Mouse (Mus musculus) midbrain, postnatal 0 days (tissue): ENCODE results near the gene Cdkn2b. TPM values are rescaled to one million over a fixed set of nuclear protein-coding genes. Genes with fewer than 3 reads are reported as not detected.

Experiments used
- ATAC-seq: fragments of 200-750 bp; cut with Nextera tagmentation; 2 replicates; pipeline ENCODE4 v1.8.0; 2017; ENCODE audit warnings: moderate number of reproducible peaks, mild to moderate bottlenecking, moderate TSS enrichment, moderate library complexity; ENCODE audit not compliant: low FRiP score
- DNase-seq: peaks from one replicate; pipeline ENCODE4 v3.0.0-alpha.2; 2015; ENCODE audit warnings: low spot score
- H3K27ac ChIP-seq: fragments of 300-500 bp; sonication (generic); 2 replicates; pipeline ENCODE4 v1.5.1; 2014; ENCODE audit warnings: low read depth, mild to moderate bottlenecking, low read length, mixed read lengths
- H3K27me3 ChIP-seq: fragments of 300-500 bp; sonication (generic); 2 replicates; pipeline ENCODE4 v1.6.1; 2014; ENCODE audit warnings: low read length, control low read depth, mixed read lengths; ENCODE audit not compliant: insufficient read depth
- H3K36me3 ChIP-seq: fragments of 300-500 bp; sonication (generic); 2 replicates; pipeline ENCODE4 v1.6.1; 2014; ENCODE audit warnings: low read length, control low read depth, mixed read lengths; ENCODE audit not compliant: insufficient read depth
- H3K4me1 ChIP-seq: fragments of 300-500 bp; sonication (generic); 2 replicates; pipeline ENCODE4 v1.6.1; 2014; ENCODE audit warnings: mild to moderate bottlenecking, control low read depth, antibody characterized with exemption, low read length, mixed read lengths; ENCODE audit not compliant: insufficient read depth
- H3K4me2 ChIP-seq: fragments of 300-500 bp; sonication (generic); 2 replicates; pipeline ENCODE4 v1.6.1; 2014; ENCODE audit warnings: low read depth, mild to moderate bottlenecking, low read length, mixed read lengths; ENCODE audit not compliant: poor library complexity, severe bottlenecking
- H3K4me3 ChIP-seq: fragments of 300-500 bp; sonication (generic); 2 replicates; pipeline ENCODE4 v1.5.1; 2014; ENCODE audit warnings: low read depth, mild to moderate bottlenecking, low read length, moderate library complexity
- H3K9ac ChIP-seq: fragments of 300-500 bp; sonication (generic); replicated peaks from 2 replicates; pipeline ENCODE4 v1.6.1; 2014; ENCODE audit warnings: mild to moderate bottlenecking, low read length, moderate library complexity, mixed read lengths; ENCODE audit not compliant: poor library complexity, severe bottlenecking
- H3K9me3 ChIP-seq: fragments of 300-500 bp; sonication (generic); 2 replicates; pipeline ENCODE4 v1.6.1; 2016; ENCODE audit warnings: low read length, control low read depth
- CTCF ChIP-seq: IDR thresholded peaks from 2 replicates; pipeline ENCODE4 v1.5.1; 2016; ENCODE audit warnings: antibody characterized with exemption, mild to moderate bottlenecking
- WGBS: fragments of 180-500 bp; shearing (Covaris S2); extraction: QIAGEN DNeasy Blood & Tissue Kit; methylation state at CpG from one replicate; pipeline ENCODE4 v1.1.7; 2014; 5-methylcytosine and 5-hydroxymethylcytosine counted together
- polyA plus RNA-seq: library from polyadenylated mRNA; unstranded; fragments of >200 nt; fragmentation: Nextera tagmentation; extraction: Ambion mirVana; gene quantifications from 2 replicates; pipeline ENCODE4 v1.2.1, GENCODE M21; 2015
- total RNA-seq: library from RNA; depleted of rRNA; stranded (reverse); fragments of >200 nt; gene quantifications from 2 replicates; pipeline ENCODE4 v1.2.3, GENCODE M21; 2014; rRNA removed

The Cdkn2b gene
- 1.2 and 4.2 TPM in 2 replicates for total RNA-seq
- polyA plus RNA-seq, result 2.1 and 2.8 TPM in 2 replicates

GRCm38 (mm10) chr4:89310491-89311254, at the start of gene Cdkn2b:
Cdkn2b (minus strand) TSS chr4:89311039.
- Histone ChIP-seq H3K4me2 (peak within 1 kb of the TSS; percentile 49), H3K27ac (no peak within 1 kb of the TSS), H3K27me3 (peaks cover 77% of the 10 kb centered on the region), H3K9me3 (no peaks in the 10 kb centered on the region), H3K4me1 (no peaks in the 10 kb centered on the region), H3K9ac (no peak within 1 kb of the TSS), H3K4me3 (peak within 1 kb of the TSS; percentile 33), H3K36me3 (no peaks in the 10 kb centered on the region)
- WGBS, result under 1% methylated on average over 61 of the region's 61 CpGs
- peak; percentile 67 for TF ChIP-seq CTCF
- ATAC-seq, result peak; percentile 84
- peak; percentile 50 for DNase-seq

- no peaks in the 10 kb centered on the region for H3K9me3 ChIP-seq
- WGBS, result 67% methylated on average over 3 of the region's 3 CpGs
- no peak overlapping the region for H3K27ac ChIP-seq
- no peak overlapping the region for H3K4me3 ChIP-seq
- DNase-seq, result peak; percentile 49
- ATAC-seq, result no peak
- H3K27me3 ChIP-seq, result no peaks in the 10 kb centered on the region
- H3K36me3 ChIP-seq, result no peaks in the 10 kb centered on the region
- no peak overlapping the region for H3K9ac ChIP-seq
- no peak overlapping the region for H3K4me2 ChIP-seq
- no peaks in the 10 kb centered on the region for H3K4me1 ChIP-seq
- no peak for TF ChIP-seq CTCF
These were observed 49.5 kb upstream of the Cdkn2b start for GRCm38 (mm10) chr4:89360349-89360748.

GRCm38 (mm10) chr4:89359506-89359905, 48.7 kb upstream of the Cdkn2b start:
- H3K4me2 ChIP-seq, result no peak overlapping the region
- DNase-seq (no peak), ATAC-seq (no peak)
- H3K9ac ChIP-seq, result no peak overlapping the region
- H3K27me3 ChIP-seq, result no peaks in the 10 kb centered on the region
- H3K27ac ChIP-seq, result no peak overlapping the region
- no peaks in the 10 kb centered on the region for H3K9me3 ChIP-seq
- H3K4me3 ChIP-seq, result no peak overlapping the region
- 92% methylated on average over 6 of the region's 6 CpGs for WGBS
- no peaks in the 10 kb centered on the region for H3K36me3 ChIP-seq
- no peak for TF ChIP-seq CTCF
- no peaks in the 10 kb centered on the region for H3K4me1 ChIP-seq

GRCm38 (mm10) chr4:89353935-89354334, 43.1 kb upstream of the Cdkn2b start:
- no peaks in the 10 kb centered on the region for H3K27me3 ChIP-seq
- H3K9me3 ChIP-seq, result no peaks in the 10 kb centered on the region
- ATAC-seq (no peak), DNase-seq (no peak)
- no peak overlapping the region for H3K9ac ChIP-seq
- 56% methylated on average over 9 of the region's 9 CpGs for WGBS
- H3K4me3 ChIP-seq, result no peak overlapping the region
- peak; percentile 38 for TF ChIP-seq CTCF
- H3K27ac ChIP-seq, result no peak overlapping the region
- no peaks in the 10 kb centered on the region for H3K36me3 ChIP-seq
- H3K4me1 ChIP-seq, result no peaks in the 10 kb centered on the region
- H3K4me2 ChIP-seq, result no peak overlapping the region

GRCm38 (mm10) chr4:89353071-89353582, 42.3 kb upstream of the Cdkn2b start:
- ATAC-seq (no peak), DNase-seq (no peak)
- Histone ChIP-seq H3K27ac (no peak overlapping the region), H3K9ac (no peak overlapping the region), H3K4me3 (no peak overlapping the region), H3K4me2 (no peak overlapping the region), H3K9me3 (no peaks in the 10 kb centered on the region), H3K27me3 (no peaks in the 10 kb centered on the region), H3K36me3 (no peaks in the 10 kb centered on the region), H3K4me1 (no peaks in the 10 kb centered on the region)
- no peak for TF ChIP-seq CTCF
- 92% methylated on average over 3 of the region's 3 CpGs for WGBS

GRCm38 (mm10) chr4:89351474-89351873, 40.6 kb upstream of the Cdkn2b start:
- Histone ChIP-seq H3K27ac (no peak overlapping the region), H3K9me3 (no peaks in the 10 kb centered on the region), H3K4me1 (no peaks in the 10 kb centered on the region), H3K4me3 (no peak overlapping the region), H3K4me2 (no peak overlapping the region), H3K36me3 (no peaks in the 10 kb centered on the region), H3K9ac (no peak overlapping the region), H3K27me3 (no peaks in the 10 kb centered on the region)
- DNase-seq, result no peak
- WGBS, result 65% methylated on average over 5 of the region's 5 CpGs
- ATAC-seq, result no peak
- TF ChIP-seq CTCF, result no peak
